Mouse (Mus musculus): ENCODE data around the gene 1700067K01Rik. TPM values are rescaled to one million over a fixed set of nuclear protein-coding genes. Genes with fewer than 3 reads are reported as not detected.
A peak's percentile ranks its signal among the peaks of the same experiment; 100 is the strongest.

Gene 1700067K01Rik
- total and polyA plus RNA-seq, 3 experiments: 0.53 to 0.69 TPM; not detected in 1

DNA sequence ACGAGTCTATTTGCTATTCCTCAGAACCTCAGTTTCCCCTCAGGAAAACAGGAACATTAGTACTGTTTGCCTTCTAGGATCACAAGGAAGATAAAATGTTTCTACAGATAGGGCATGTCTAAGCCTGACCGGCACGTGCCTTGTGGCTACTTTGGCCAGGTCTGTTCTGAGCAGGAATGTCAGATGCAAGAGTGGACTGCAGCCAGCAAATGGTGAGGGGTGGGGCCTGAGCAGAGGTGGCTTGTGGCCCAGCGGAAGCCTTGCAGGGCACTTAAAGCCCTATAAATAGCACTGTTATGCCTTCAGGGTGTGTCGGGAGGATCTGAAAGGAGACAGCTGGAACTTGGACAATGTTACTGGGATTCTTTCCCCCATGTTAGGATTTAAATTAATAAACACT lies 21.8 kb downstream of the 1700067K01Rik start:
- H3K4me3 ChIP-seq (ENCODE audit: control insufficient read depth in 1 of 2, insufficient read depth in 1 of 2, low read depth in 2 of 2, low read length in 2 of 2): no peak overlapping the region
- no peaks in the 10 kb centered on the region for H3K27me3 ChIP-seq (ENCODE audit: control insufficient read depth in 1 of 2, insufficient read depth in 2 of 2, low read length in 2 of 2)
- H3K9ac ChIP-seq (ENCODE audit: control insufficient read depth, low read depth, low read length, poor library complexity, severe bottlenecking): no peak overlapping the region
- no peaks in the 10 kb centered on the region; a peak in 1 of 4 replicates for H3K36me3 ChIP-seq (ENCODE audit: control insufficient read depth in 1 of 2, insufficient read depth in 2 of 2, low read length in 2 of 2)
- H3K27ac ChIP-seq (ENCODE audit: control insufficient read depth, low read depth, low read length): no peak overlapping the region
- no peaks in the 10 kb centered on the region for H3K9me3 ChIP-seq (replicated peaks; ENCODE audit: insufficient read depth, low read length)
- peaks cover 2 to 15% of the 10 kb centered on the region in 2 experiments; a peak in 1 of 4 replicates for H3K4me1 ChIP-seq (ENCODE audit: control insufficient read depth in 1 of 2, insufficient read depth in 2 of 2, low read length in 2 of 2)
- DNase-seq (ENCODE audit: low read depth, low spot score): no peak
- TF ChIP-seq E2F4 (IDR thresholded peaks at IDR 0.05; ENCODE audit: borderline replicate concordance, low read depth, low read length) (no peak), USF1 (IDR thresholded peaks at IDR 0.05; ENCODE audit: low read depth, low read length) (no peak), KAT2A (conservative IDR thresholded peaks at IDR 0.05; ENCODE audit: low read depth, low read length) (no peak), MYB (IDR thresholded peaks at IDR 0.05; ENCODE audit: low read depth, low read length) (no peak), ZMIZ1 (IDR thresholded peaks at IDR 0.05; ENCODE audit: low read depth, low read length) (no peak), EP300 (IDR thresholded peaks at IDR 0.05; ENCODE audit: low read depth in 1 of 2, low read length in 2 of 2) (no peak), RAD21 (IDR thresholded peaks at IDR 0.05; ENCODE audit: low read depth, low read length) (no peak)
- no peaks in the 10 kb centered on the region for H3K79me2 ChIP-seq (ENCODE audit: control insufficient read depth, insufficient read depth, low read length, poor library complexity)

DNA sequence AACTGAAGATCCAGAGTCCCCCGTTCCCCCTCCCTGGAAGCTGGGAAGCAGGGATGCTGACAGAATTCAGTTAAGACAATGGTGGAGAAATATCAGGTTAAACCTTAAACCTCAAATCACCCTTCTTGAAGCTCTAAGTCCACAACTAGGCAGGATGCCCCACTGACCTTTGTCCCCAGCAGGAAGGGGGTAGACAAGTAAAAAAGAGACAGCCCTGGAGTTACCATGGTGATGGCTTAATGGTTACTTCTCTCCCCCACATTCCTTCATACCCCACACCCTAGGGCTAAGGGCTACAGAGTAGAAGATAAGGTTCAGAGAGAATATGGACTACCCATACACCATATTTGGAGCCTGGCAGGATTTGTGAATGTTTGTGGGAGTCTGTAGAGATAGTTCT lies 22.3 kb downstream of the 1700067K01Rik start:
- Histone ChIP-seq H3K4me1 (ENCODE audit: control insufficient read depth in 1 of 2, insufficient read depth in 2 of 2, low read length in 2 of 2) (peaks cover 2 to 15% of the 10 kb centered on the region in 2 experiments; a peak in 1 of 4 replicates), H3K36me3 (ENCODE audit: control insufficient read depth in 1 of 2, insufficient read depth in 2 of 2, low read length in 2 of 2) (no peaks in the 10 kb centered on the region; a peak in 1 of 4 replicates), H3K9me3 (replicated peaks; ENCODE audit: insufficient read depth, low read length) (no peaks in the 10 kb centered on the region), H3K9ac (ENCODE audit: control insufficient read depth, low read depth, low read length, poor library complexity, severe bottlenecking) (no peak overlapping the region), H3K4me3 (ENCODE audit: control insufficient read depth in 1 of 2, insufficient read depth in 1 of 2, low read depth in 2 of 2, low read length in 2 of 2) (no peak overlapping the region), H3K27me3 (ENCODE audit: control insufficient read depth in 1 of 2, insufficient read depth in 2 of 2, low read length in 2 of 2) (no peaks in the 10 kb centered on the region), H3K79me2 (ENCODE audit: control insufficient read depth, insufficient read depth, low read length, poor library complexity) (no peaks in the 10 kb centered on the region), H3K27ac (ENCODE audit: control insufficient read depth, low read depth, low read length) (no peak overlapping the region)
- no peak for TF ChIP-seq JUND (IDR thresholded peaks at IDR 0.05; ENCODE audit: low read depth, low read length)
- no peak for TF ChIP-seq CHD1 (IDR thresholded peaks at IDR 0.05; ENCODE audit: low read depth, low read length)
- no peak for TF ChIP-seq ZNF384 (IDR thresholded peaks at IDR 0.05; ENCODE audit: low read depth, low read length)
- DNase-seq (ENCODE audit: low read depth, low spot score): no peak

DNA sequence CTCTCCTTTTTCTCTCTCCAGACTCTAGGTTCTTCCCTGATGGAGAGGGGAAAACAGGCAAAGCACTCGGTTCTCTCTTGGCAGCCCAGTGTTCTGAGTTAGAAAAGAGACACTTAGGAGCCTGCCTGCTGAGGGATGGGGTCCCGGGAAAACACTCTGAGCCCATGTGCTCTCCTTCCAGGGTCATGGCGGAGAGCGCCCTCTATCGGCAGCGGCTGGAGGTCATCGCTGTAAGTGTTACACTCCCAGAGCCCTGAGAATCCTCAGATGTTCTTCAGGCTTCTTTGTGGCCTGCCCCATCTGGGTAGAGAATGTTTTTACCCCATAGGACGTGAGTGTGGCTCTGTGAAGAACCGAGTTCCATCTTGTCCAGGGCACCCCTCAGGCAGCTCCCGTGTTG lies 22.9 kb downstream of the 1700067K01Rik start:
- H3K27me3 ChIP-seq (ENCODE audit: control insufficient read depth in 1 of 2, insufficient read depth in 2 of 2, low read length in 2 of 2): no peaks in the 10 kb centered on the region
- peak; percentile 79 for DNase-seq (ENCODE audit: low read depth, low spot score)
- TF ChIP-seq RAD21 (IDR thresholded peaks at IDR 0.05; ENCODE audit: low read depth, low read length) (peak; percentile 48), MYC (IDR thresholded peaks at IDR 0.05; ENCODE audit: low read depth, low read length) (peak; percentile 87), CTCF (IDR thresholded peaks at IDR 0.05 in 2 of 3, conservative IDR thresholded peaks at IDR 0.05 in 1 of 3; ENCODE audit: control insufficient read depth in 1 of 3, insufficient read depth in 1 of 3, low read depth in 2 of 3, low read length in 3 of 3, poor library complexity in 1 of 3, severe bottlenecking in 1 of 3) (peak; percentile 81 to 97 (median 96)), GABPA (IDR thresholded peaks at IDR 0.05; ENCODE audit: low read depth, low read length) (no peak), SMC3 (IDR thresholded peaks at IDR 0.05; ENCODE audit: low read depth, low read length) (peak; percentile 42)

More for the DNA sequence above, 22.9 kb downstream of the 1700067K01Rik start:
- Histone ChIP-seq H3K9me3 (replicated peaks; ENCODE audit: insufficient read depth, low read length) (no peaks in the 10 kb centered on the region), H3K36me3 (ENCODE audit: control insufficient read depth in 1 of 2, insufficient read depth in 2 of 2, low read length in 2 of 2) (no peaks in the 10 kb centered on the region; a peak in 1 of 4 replicates), H3K27ac (ENCODE audit: control insufficient read depth, low read depth, low read length) (no peak overlapping the region), H3K4me1 (ENCODE audit: control insufficient read depth in 1 of 2, insufficient read depth in 2 of 2, low read length in 2 of 2) (peaks cover 2 to 15% of the 10 kb centered on the region in 2 experiments; a peak in 1 of 4 replicates), H3K4me3 (ENCODE audit: control insufficient read depth in 1 of 2, insufficient read depth in 1 of 2, low read depth in 2 of 2, low read length in 2 of 2) (no peak overlapping the region), H3K79me2 (ENCODE audit: control insufficient read depth, insufficient read depth, low read length, poor library complexity) (no peaks in the 10 kb centered on the region), H3K9ac (ENCODE audit: control insufficient read depth, low read depth, low read length, poor library complexity, severe bottlenecking) (no peak overlapping the region)
